Mouse (Mus musculus): ENCODE results near the gene Asic5.

- TF ChIP-seq EP300 (IDR thresholded peaks at IDR 0.05; ENCODE audit: low read depth) (no peak), CTCF (IDR thresholded peaks at IDR 0.05; ENCODE audit: low read depth) (no peak)
Observed at GRCm38 (mm10) chr3:81943097-81943496, 39.0 kb upstream of the Asic5 start.
